Mouse (Mus musculus) 416B (cell line): ENCODE data around the gene S100a2.

ENCODE experiments used
- DNase-seq: peaks from one replicate; pipeline ENCODE4 v3.0.0; 2011; ENCODE audit warnings: low read depth

Gene S100a2

GRCm38 (mm10) chr3:90589947-90590346 is at the start of gene S100a2:
TSS of gene S100a2 (plus strand) at chr3:90590247.
- DNase-seq, result no peak

DNA sequence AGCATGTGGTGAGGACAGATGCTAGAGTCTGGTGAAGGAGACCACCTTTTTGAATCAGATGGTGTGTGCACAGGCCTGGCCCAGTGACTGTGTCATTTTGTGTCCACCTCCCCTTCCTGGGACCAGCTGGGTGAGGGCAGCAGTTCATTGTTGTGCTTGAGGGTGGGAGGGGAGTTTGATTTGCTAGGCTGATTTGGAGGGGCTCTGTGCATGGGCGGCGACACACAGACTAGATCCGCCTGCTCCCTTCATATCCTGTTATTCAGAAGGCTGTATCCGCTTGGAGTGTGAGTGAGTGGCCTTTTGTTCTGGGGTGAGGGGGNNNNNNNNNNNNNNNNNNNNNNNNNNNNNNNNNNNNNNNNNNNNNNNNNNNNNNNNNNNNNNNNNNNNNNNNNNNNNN is 49.1 kb upstream of the S100a2 start:
- DNase-seq, result no peak

GRCm38 (mm10) chr3:90549676-90550420 is 40.2 kb upstream of the S100a2 start:
- peak; percentile 11 for DNase-seq

DNA sequence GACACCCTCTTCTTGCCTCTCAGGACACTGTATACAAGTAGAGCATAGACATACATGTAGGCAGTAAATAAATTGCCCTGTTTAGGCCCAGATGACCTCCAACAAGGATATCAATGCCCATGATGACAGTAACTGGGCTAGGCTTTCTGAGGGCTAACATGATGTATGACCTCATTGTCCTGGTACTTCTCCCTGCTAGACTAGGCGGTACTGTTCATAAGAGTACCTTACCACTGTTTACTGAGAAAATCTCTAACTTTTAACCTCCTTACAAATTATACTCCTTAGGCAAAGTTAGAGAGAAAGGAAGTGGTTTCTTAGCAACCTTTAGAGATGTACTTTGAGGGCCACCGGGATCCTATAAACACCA is 39.6 kb upstream of the S100a2 start:
- no peak for DNase-seq

DNA sequence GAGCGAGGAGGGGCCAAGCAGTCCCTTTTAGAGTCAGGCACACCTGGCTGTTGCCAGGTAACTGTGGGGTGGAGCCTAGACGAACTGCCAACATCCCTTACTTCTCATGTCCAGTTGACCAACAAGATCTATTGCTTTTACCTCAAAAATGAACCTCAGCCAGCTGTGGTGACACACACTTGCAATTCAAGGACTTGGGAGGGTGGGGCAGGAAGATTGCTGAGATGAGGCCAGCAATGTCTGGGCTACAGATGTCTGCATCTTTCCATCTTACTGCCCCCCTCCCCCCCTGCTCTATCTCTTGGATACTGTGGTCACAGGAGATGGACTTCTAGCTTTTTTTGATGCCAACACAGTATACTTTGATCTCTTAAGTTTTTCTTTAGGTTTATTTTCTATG is 37.8 kb upstream of the S100a2 start:
- DNase-seq, result peak; percentile 8

DNA sequence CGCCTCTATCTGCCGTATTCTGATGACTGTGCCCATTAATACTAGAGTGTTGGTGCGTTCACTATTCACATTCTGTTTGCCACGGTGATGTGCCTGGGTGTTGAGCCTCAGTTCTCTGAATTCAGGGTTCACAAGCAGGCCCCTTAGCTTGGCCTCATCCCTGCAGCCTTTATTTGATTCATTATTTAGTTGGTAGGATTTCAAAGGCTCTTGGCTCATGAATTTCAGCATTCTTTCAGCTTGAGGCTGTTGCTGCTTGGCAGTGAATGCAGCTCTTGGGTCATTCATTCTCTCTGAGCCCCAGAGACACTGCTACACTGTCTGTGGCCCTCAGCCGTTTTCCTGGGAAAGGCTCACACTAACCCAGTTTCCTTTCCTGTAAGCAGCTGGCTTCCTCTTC is 34.1 kb upstream of the S100a2 start:
- no peak for DNase-seq

DNA sequence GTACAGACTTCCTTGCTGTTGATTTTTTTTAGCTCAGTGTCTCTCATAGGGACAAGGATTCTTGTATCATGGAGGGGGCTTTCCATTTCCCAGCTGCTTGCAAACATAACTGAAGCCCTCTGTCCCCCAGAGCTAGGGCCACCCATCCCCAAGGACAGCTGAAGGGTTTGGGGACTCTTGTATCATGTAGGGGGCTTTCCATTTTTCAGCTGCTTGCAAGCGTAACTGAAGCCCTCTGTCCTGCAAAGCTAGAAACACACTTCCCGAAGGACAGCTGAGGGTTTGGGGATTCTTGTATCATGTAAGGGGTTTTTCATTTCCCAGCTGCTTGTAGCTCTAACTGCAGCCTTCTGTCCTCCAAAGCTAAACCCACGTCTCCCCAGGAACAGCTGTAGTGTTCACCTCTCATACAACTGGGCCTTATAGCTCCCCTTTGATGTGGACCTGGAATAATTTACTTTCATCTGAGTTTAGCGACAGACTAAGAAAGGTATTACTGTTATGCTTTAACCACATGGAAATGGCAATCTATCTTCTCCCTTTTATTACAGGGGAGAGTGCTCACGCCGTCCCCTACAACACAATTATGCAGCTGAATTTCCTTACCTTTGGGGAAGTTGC is 29.9 kb upstream of the S100a2 start, which contains the start of gene S100a3:
Gene S100a3 (plus strand): TSS at position 571 of the 621 bp plus-strand sequence.
- DNase-seq, result no peak

GRCm38 (mm10) chr3:90574691-90575090 is 15.4 kb upstream of the S100a2 start:
- DNase-seq, result no peak

- DNase-seq, result no peak
Measured at GRCm38 (mm10) chr3:90575320-90575719, 14.7 kb upstream of the S100a2 start.

- DNase-seq, result no peak
Measured at GRCm38 (mm10) chr3:90576351-90577001, 13.6 kb upstream of the S100a2 start.

DNA sequence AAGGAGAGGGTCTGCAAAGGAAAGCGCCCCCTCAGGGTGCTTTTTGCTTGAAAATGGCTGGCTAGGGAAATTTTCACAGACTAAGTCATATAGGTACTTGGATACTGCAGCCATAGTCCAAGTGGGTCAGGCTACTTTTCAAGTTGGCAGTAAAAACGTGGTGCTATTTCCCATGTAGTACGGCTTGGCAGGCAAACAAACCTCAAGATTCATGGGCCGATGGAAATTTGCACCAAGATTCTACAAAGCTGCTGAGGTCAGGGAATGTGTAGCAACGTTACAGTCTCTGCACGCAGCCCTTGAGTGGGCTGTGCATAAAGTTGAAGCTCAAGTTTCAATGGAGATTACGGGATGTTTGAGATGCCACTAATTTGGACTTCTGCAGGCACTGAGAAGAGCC is 10.6 kb upstream of the S100a2 start:
- DNase-seq, result no peak

DNA sequence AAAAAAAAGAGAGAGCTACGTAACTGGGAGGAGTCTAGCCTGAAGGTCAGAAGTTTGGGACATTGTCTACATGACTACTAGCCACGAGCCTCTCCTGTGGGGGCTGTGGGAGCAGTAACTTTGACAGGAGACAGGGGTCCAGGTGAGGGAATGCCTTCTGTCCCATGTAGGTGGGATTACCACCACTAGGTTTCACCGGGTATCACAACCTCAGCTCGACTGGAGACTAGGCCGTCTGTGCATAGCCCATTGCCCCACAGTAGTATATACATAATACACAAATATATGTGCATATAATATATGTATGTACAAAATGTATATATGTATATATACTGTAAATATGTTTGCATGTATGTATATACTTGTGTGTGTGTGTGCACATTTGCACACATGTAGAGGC is 8.9 kb upstream of the S100a2 start:
- no peak for DNase-seq

GRCm38 (mm10) chr3:90582156-90582555 is 7.9 kb upstream of the S100a2 start:
- DNase-seq, result peak; percentile 40

- no peak for DNase-seq
Measured at GRCm38 (mm10) chr3:90582556-90582955, 7.5 kb upstream of the S100a2 start.

DNA sequence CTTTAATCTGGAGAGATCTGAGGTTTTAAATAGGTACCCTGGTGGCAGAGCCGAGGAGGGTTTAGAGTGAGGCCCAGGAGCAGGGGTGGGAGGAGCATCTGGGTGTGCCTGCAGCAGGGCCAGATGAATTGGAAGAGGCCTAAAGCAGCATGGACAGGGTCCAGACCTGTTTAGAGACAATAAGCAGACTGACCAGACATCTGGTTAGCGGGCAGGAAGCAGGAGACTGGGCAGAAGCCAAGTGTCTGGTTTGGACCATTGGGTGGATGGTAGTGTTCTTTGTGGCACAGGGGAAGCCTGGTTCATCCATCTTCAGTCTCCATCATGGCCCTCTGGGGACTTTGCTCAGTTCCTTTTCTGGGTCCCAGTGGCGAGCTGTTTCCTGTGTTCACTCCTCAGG is 6.2 kb upstream of the S100a2 start:
- peak; percentile 33 for DNase-seq

- DNase-seq, result peak; percentile 88
Measured at GRCm38 (mm10) chr3:90585595-90585994, 4.5 kb upstream of the S100a2 start.

- peak; percentile 37 for DNase-seq
Measured at GRCm38 (mm10) chr3:90586016-90586643, 3.9 kb upstream of the S100a2 start.

DNA sequence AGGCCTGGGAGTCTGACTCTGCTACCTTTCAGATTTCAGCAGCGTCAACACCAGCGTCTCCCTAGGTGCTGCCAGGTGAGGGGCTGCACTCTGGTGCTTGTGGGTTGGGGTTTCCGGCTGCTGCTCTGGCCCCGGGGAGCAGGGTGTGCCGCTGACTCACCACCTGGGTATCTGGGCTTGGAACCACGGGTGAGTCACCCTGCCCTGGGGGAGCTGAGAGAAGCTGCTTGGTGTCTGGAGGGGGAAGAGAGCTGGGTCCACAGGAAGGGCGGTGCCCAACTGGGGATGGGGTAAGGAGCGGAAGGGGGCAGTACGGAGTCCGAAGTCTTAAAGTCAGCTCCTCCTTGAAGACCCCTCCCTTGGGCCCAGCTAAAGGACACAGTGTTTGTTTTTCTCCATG is 3.1 kb upstream of the S100a2 start:
- peak; percentile 97 for DNase-seq

- DNase-seq, result peak; percentile 87
Measured at GRCm38 (mm10) chr3:90587361-90588101, 2.5 kb upstream of the S100a2 start.

DNA sequence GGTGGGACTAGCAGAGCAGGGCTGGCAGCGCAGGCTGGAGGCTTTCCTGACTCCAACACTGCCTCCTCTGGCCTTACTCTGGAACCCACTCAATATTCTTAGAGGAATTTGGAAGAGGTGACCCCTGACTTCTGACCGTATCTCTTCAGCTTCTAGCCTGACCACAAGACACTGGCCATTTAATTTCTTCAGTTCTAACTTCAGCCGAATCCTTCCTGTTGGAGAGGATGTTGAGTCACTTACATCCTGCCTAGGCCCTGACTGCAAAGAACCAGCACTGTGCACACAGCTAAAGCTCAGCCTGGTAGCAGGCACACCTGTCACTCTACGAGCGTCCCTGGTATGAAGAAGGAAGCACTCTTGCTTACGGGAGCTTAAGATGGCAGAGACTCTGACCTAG is 657 bp upstream of the S100a2 start:
- DNase-seq, result peak; percentile 97

GRCm38 (mm10) chr3:90594466-90594865 is 4.4 kb downstream of the S100a2 start:
- no peak for DNase-seq

DNA sequence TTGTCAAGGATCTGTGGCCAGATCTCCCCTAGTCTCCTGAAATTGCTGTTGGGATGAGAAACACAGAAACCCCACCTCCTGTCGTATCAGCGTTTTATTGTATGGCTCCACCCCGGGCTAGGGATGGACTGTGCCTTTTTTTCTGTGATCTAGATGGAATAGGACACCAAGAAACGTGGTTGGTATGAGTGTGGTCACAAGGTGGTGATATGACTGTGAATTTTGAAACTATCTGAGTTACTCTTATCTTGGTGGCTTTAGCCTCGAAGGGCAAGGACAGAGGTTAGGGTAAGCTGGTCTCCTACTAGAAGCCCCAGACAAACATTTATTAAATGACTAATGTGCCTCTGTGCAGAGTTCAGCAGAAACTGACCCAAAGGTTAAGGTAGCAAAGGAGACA is 5.5 kb downstream of the S100a2 start:
- DNase-seq, result peak; percentile 59
